Mouse (Mus musculus): ENCODE results near the gene Dad1.

DNA sequence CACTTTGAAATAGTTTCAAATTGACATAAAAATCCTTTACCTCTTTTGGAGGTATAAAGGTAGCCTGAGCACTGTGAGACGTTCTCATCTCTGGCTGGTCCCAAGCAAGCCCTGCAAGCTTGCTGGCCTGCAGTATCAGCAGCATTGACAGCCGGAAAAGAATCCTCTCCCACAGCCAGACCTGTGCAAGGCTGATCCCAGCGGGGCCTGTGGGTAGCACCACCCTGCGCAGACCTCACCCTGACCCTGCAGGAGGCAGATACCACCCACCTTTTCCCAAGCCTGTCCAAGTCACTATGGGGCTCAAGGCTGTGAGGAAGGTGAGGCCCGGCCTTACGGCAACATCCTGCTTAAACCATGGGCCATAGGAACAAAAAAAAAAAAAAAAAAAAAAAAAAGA, 12.0 kb upstream of the Dad1 start:
- no peak for TF ChIP-seq POLR2AphosphoS2 (IDR thresholded peaks at IDR 0.05; ENCODE audit: insufficient read length, low read depth)
- TF ChIP-seq TCF3 (IDR thresholded peaks at IDR 0.05; ENCODE audit: insufficient read length, low read depth) = no peak
- no peak for TF ChIP-seq CEBPB (IDR thresholded peaks at IDR 0.05; ENCODE audit: insufficient read depth, poor library complexity, severe bottlenecking)
- no peak for TF ChIP-seq POLR2A (IDR thresholded peaks at IDR 0.05; ENCODE audit: insufficient read length, low read depth)
- no peak for TF ChIP-seq MYOD1 (IDR thresholded peaks at IDR 0.05; ENCODE audit: control insufficient read depth in 1 of 3, insufficient read length in 2 of 3, low read depth in 2 of 3)
- no peak for TF ChIP-seq USF1 (IDR thresholded peaks at IDR 0.05; ENCODE audit: low read depth)
- no peak for TF ChIP-seq TCF12 (IDR thresholded peaks at IDR 0.05; ENCODE audit: insufficient read depth, poor library complexity, severe bottlenecking)
- TF ChIP-seq SRF (IDR thresholded peaks at IDR 0.05; ENCODE audit: control insufficient read depth, insufficient read length, low read depth) = no peak
- TF ChIP-seq MAX (IDR thresholded peaks at IDR 0.05; ENCODE audit: low read depth) = no peak
